24 mouse cellular contexts compared by ENCODE assay signal in genomic region chr1:186568496-186568895, GRCm38 (mm10).
A peak's percentile ranks its signal among the peaks of the same experiment; 100 is the strongest.
DNase-seq lines count a peak whose midpoint lies in the region; ATAC-seq and TF ChIP-seq lines count a peak whose summit lies in the region.
"Had no signal": no experiment of that assay in that cellular context is flagged by ENCODE, and none has a peak within 500 bp of the region (broad histone marks: within the 10 kb centered on the region; RNA-seq: fewer than 3 reads in every experiment).

No protein-coding gene starts in this region.

- H3K27ac ChIP-seq in heart, embryonic 13.5 days (replicated peaks) = peak overlapping the region; percentile 64
- no peak overlapping the region for H3K27ac ChIP-seq in midbrain, embryonic 11.5 days (ENCODE audit: low read depth, low read length)
- H3K27ac ChIP-seq in midbrain, embryonic 16.5 days (ENCODE audit: low read length) = no peak overlapping the region
- H3K27ac ChIP-seq in hindbrain, embryonic 10.5 days = no peak overlapping the region
- H3K27ac ChIP-seq: embryonic facial prominence, embryonic 10.5 days; forebrain, embryonic 10.5 days; hindbrain, embryonic 12.5 days had no signal

- H3K9ac ChIP-seq in heart, embryonic 13.5 days = no peak overlapping the region
- H3K9ac ChIP-seq in midbrain, embryonic 11.5 days (ENCODE audit: low read length) = no peak overlapping the region
- H3K9ac ChIP-seq in midbrain, embryonic 16.5 days (ENCODE audit: low read depth, low read length) = no peak overlapping the region
- H3K9ac ChIP-seq: hindbrain, embryonic 12.5 days had no signal

- H3K4me3 ChIP-seq in heart, embryonic 13.5 days = no peak overlapping the region
- no peak overlapping the region for H3K4me3 ChIP-seq in midbrain, embryonic 11.5 days (ENCODE audit: low read depth, low read length)
- no peak overlapping the region for H3K4me3 ChIP-seq in midbrain, embryonic 16.5 days (ENCODE audit: low read depth, low read length)
- H3K4me3 ChIP-seq in myocyte = no peak overlapping the region
- H3K4me3 ChIP-seq in hindbrain, embryonic 10.5 days = no peak overlapping the region
- H3K4me3 ChIP-seq: embryonic facial prominence, embryonic 10.5 days; erythroblast, embryonic 14.5 days; forebrain, embryonic 10.5 days; hindbrain, embryonic 12.5 days had no signal

- no peak for ATAC-seq in heart, embryonic 13.5 days (ENCODE audit: extremely low read depth, insufficient number of reproducible peaks, low FRiP score, low TSS enrichment)
- ATAC-seq in midbrain, embryonic 11.5 days (ENCODE audit: low FRiP score) = no peak
- ATAC-seq in midbrain, embryonic 16.5 days = no peak
- ATAC-seq: CD4-positive, CD25-positive, alpha-beta regulatory T cell, adult 4 months; forebrain, embryonic 14.5 days; hindbrain, embryonic 16.5 days; inflammation-experienced regulatory T-cells, adult 6 months had no signal

- no peak overlapping the region for H3ac ChIP-seq in myocyte (ENCODE audit: control insufficient read depth, insufficient read length)

- no peaks in the 10 kb centered on the region for H3K27me3 ChIP-seq in heart, embryonic 13.5 days (replicated peaks)
- H3K27me3 ChIP-seq in midbrain, embryonic 11.5 days (ENCODE audit: control insufficient read depth, insufficient read depth, low read length) = no peaks in the 10 kb centered on the region
- no peaks in the 10 kb centered on the region for H3K27me3 ChIP-seq in midbrain, embryonic 16.5 days (ENCODE audit: control insufficient read depth, insufficient read depth, low read depth, low read length)
- no peaks in the 10 kb centered on the region for H3K27me3 ChIP-seq in myocyte (ENCODE audit: control insufficient read depth, insufficient read depth, insufficient read length)
- no peaks in the 10 kb centered on the region; the same call in 1 of the 2 replicates for H3K27me3 ChIP-seq in hindbrain, embryonic 10.5 days (ENCODE audit: insufficient read depth, poor library complexity, severe bottlenecking)
- H3K27me3 ChIP-seq: hindbrain, embryonic 12.5 days had no signal

- H3K4me1 ChIP-seq in heart, embryonic 13.5 days = peaks cover 29% of the 10 kb centered on the region
- no peaks in the 10 kb centered on the region; the same call in 1 of the 2 replicates for H3K4me1 ChIP-seq in midbrain, embryonic 11.5 days (ENCODE audit: control insufficient read depth, insufficient read depth, low read length)
- peaks cover 2% of the 10 kb centered on the region; the same call in 1 of the 2 replicates for H3K4me1 ChIP-seq in midbrain, embryonic 16.5 days (ENCODE audit: control insufficient read depth, insufficient read depth, low read length)
- H3K4me1 ChIP-seq in hindbrain, embryonic 10.5 days (replicated peaks) = peaks cover 17% of the 10 kb centered on the region

- no peaks in the 10 kb centered on the region for H3K9me3 ChIP-seq in heart, embryonic 13.5 days
- H3K9me3 ChIP-seq in midbrain, embryonic 11.5 days (ENCODE audit: control insufficient read depth, low read length) = no peaks in the 10 kb centered on the region
- no peaks in the 10 kb centered on the region for H3K9me3 ChIP-seq in midbrain, embryonic 16.5 days (replicated peaks; ENCODE audit: control insufficient read depth, low read length, poor library complexity, severe bottlenecking)
- no peaks in the 10 kb centered on the region for H3K9me3 ChIP-seq in hindbrain, embryonic 10.5 days
- H3K9me3 ChIP-seq: embryonic facial prominence, embryonic 10.5 days; forebrain, embryonic 10.5 days; hindbrain, embryonic 12.5 days had no signal

- peak; percentile 40 for DNase-seq in adrenal gland, adult 2 months
- no peak for DNase-seq in adrenal gland, adult 18-20 months (ENCODE audit: low spot score in 2 of 2)
- DNase-seq in heart, postnatal 36 days = no peak
- DNase-seq in midbrain, embryonic 11.5 days (ENCODE audit: low spot score, missing footprints) = peak; percentile 73
- DNase-seq in hindbrain, embryonic 10.5 days (ENCODE audit: low spot score) = no peak
- DNase-seq: cerebellum, adult 18-20 months; cerebellum, adult 9-11 months; cerebellum, postnatal 36 days; gastrocnemius, postnatal 36 days; heart, postnatal 14 days; kidney, adult 11 months; kidney, postnatal 10 days had no signal

- H3K4me2 ChIP-seq in heart, embryonic 13.5 days = no peak overlapping the region
- no peak overlapping the region for H3K4me2 ChIP-seq in midbrain, embryonic 11.5 days
- H3K4me2 ChIP-seq in midbrain, embryonic 16.5 days (ENCODE audit: low read length) = no peak overlapping the region
- peak overlapping the region; percentile 57 for H3K4me2 ChIP-seq in myocyte (ENCODE audit: low read depth)
- H3K4me2 ChIP-seq: hindbrain, embryonic 12.5 days had no signal

- TF ChIP-seq POLR2A in myocyte (IDR thresholded peaks at IDR 0.05; ENCODE audit: insufficient read length, low read depth) = no peak

- no peaks in the 10 kb centered on the region for H3K36me3 ChIP-seq in heart, embryonic 13.5 days
- no peaks in the 10 kb centered on the region for H3K36me3 ChIP-seq in midbrain, embryonic 11.5 days (ENCODE audit: control insufficient read depth, insufficient read depth, low read length)
- H3K36me3 ChIP-seq in midbrain, embryonic 16.5 days (ENCODE audit: control insufficient read depth, insufficient read depth, low read length) = no peaks in the 10 kb centered on the region
- no peaks in the 10 kb centered on the region for H3K36me3 ChIP-seq in myocyte (ENCODE audit: control insufficient read depth, insufficient read depth)
- H3K36me3 ChIP-seq in hindbrain, embryonic 10.5 days = no peaks in the 10 kb centered on the region
- H3K36me3 ChIP-seq: embryonic facial prominence, embryonic 10.5 days; forebrain, embryonic 10.5 days; G1E; hindbrain, embryonic 12.5 days had no signal

- WGBS in heart, embryonic 13.5 days = 79% methylated on average over 4 of the region's 4 CpGs
- WGBS in midbrain, embryonic 11.5 days = 78% methylated on average over 4 of the region's 4 CpGs
- WGBS in midbrain, embryonic 16.5 days = 66% methylated on average over 4 of the region's 4 CpGs
- 83% methylated on average over 4 of the region's 4 CpGs for WGBS in hindbrain, embryonic 10.5 days

- H3K79me2 ChIP-seq in myocyte (ENCODE audit: control insufficient read depth, insufficient read depth) = no peaks in the 10 kb centered on the region

- intact Hi-C loops in heart, postnatal 36 days (cut with DNase I) = no loop called here

TF ChIP-seq in myocyte, 11 proteins besides CTCF, POLR2A, EP300 and RAD21:
- no peak for TF ChIP-seq TCF12 (IDR thresholded peaks at IDR 0.05; ENCODE audit: insufficient read depth, poor library complexity, severe bottlenecking)
- no peak for TF ChIP-seq CEBPB (IDR thresholded peaks at IDR 0.05; ENCODE audit: insufficient read depth, poor library complexity, severe bottlenecking)

Comparison
In these comparisons a context has a peak if more than half of its experiments do, and no peak if none do; other contexts are left out.
1. DNase-seq: peak in adrenal gland, adult 2 months (single experiment) and midbrain, embryonic 11.5 days (single experiment); none in adrenal gland, adult 18-20 months (0 of 2), heart, postnatal 36 days (0 of 2) and hindbrain, embryonic 10.5 days (single experiment).